Mouse (Mus musculus) heart, adult 2 months (tissue): ENCODE measurements around the gene Jazf1.
A peak's percentile ranks its signal among the peaks of the same experiment; 100 is the strongest.

Source experiments
- CTCF ChIP-seq: fragments of 200-600 bp; IDR thresholded peaks from 2 replicates; pipeline ENCODE4 v1.8.1; 2022; ENCODE audit warnings: antibody characterized with exemption, mild to moderate bottlenecking, moderate library complexity
- POLR2A ChIP-seq: fragments of 200-500 bp; IDR thresholded peaks from 2 replicates; pipeline ENCODE4 v1.6.1; 2011; ENCODE audit warnings: mild to moderate bottlenecking, low read depth, low read length, control low read depth; ENCODE audit not compliant: insufficient read depth

- TF ChIP-seq POLR2A (no peak), CTCF (peak; percentile 95)
These were observed 229.7 kb downstream of the Jazf1 start for GRCm38 (mm10) chr6:52838691-52839090.
